Mouse (Mus musculus) brain, embryonic 14.5 days (tissue): Measurements from ENCODE around the gene Map3k4.

Experiments
- CTCF ChIP-seq: fragments of 200-500 bp; IDR thresholded peaks from 2 replicates; pipeline ENCODE4 v1.5.1; 2012; ENCODE audit warnings: inconsistent platforms, mild to moderate bottlenecking, moderate library complexity, borderline replicate concordance; ENCODE audit not compliant: insufficient read depth, insufficient read length; ENCODE audit errors: extremely low read depth
- POLR2A ChIP-seq: fragments of 200-500 bp; IDR thresholded peaks from 2 replicates; pipeline ENCODE4 v1.6.1; 2012; ENCODE audit warnings: mild to moderate bottlenecking, inconsistent platforms, borderline replicate concordance; ENCODE audit not compliant: poor library complexity, insufficient read depth, insufficient read length, severe bottlenecking; ENCODE audit errors: extremely low read depth

- TF ChIP-seq POLR2A, result no peak
- TF ChIP-seq CTCF, result peak; percentile 20; the same call in 1 of the 2 replicates
These were observed 56.7 kb downstream of the Map3k4 start for GRCm38 (mm10) chr17:12261887-12262286.
